Mouse (Mus musculus): Measurements from ENCODE around the gene Ankrd31.
"Not testable (repeated sequence)": the region's sequence is repeated elsewhere in the genome, so short reads cannot be mapped to it uniquely, and the experiment has no call there.

The Ankrd31 gene

DNA sequence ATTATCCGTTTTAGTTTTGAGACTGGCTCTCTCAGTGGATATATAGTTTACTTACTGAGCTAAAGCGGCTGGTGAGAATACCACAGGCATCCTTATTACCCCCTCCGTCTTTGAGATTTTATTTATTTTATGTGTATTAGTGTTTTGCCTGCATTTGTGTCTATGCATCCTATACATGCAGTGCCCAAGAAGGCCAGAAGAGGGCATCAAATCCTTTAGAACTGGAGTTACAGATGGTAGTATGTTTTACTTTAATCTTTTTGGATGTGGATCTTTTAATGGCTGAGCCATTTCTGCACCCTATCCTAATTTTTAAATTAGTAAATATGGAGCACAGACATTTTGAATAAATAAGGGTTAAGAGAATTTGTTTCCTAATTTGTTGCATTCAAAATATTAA lies 107.1 kb downstream of the Ankrd31 start:
- peak; percentile 79 to 82 for DNase-seq (ENCODE audit: low spot score in 2 of 2)

DNA sequence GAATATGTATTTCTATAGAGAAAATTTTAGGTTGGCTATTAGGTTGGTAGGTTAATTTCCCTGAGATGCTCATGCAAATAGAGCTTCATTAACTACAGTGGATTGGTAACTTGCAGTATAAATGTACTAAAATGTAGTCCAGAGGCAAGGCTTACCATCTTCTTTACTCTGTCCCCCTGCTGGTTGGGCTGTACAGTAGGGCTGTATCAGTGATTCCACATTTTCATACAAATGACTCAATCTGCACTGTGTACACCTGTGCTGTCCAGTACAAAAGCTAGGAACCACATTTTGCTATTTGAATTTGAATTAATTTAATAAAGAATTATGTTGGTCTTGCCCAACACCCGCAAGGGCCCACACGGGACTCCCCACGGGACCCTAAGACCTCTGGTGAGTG lies 111.1 kb downstream of the Ankrd31 start:
- no peak for DNase-seq (ENCODE audit: low spot score in 2 of 2)

DNA sequence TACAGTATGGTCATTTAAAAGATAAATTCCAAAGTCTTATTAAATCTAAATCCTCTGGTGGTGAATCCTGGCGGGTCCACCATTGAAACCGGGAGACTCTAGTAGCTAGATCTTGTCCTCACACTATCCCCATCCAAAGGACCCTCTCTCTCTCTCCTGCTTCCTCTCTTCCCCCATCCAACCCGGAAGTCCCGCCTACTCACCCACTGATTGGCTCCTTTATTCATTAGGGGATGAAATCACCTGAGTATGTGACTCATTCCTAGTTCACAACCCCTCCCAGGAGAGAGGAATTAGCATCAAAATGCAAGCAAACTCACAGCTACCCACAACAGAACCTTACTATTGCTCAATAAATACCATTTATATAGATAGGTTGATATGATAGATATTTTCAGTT lies 122.7 kb downstream of the Ankrd31 start:
- no peak for DNase-seq (ENCODE audit: low spot score in 2 of 2)

DNA sequence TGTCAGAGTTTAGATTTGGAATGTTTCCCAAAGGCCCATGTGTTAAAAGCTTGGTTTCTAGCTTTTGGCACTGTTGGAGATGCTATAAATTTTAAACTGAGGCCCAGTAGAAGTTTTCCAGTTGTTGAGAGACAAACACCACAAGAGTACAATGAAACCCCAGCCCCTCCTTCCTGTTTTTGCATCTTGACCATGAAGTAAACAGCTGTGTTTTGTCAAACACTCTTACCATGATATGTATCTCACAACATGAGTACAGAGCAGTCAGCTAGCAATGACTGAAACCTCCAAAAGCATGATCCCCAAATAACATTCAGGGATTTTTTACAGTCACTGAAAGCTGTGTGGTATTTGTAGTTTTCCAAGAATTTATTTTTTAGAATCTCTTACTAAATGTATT lies 126.0 kb downstream of the Ankrd31 start:
- DNase-seq (ENCODE audit: low spot score in 2 of 2): no peak

DNA sequence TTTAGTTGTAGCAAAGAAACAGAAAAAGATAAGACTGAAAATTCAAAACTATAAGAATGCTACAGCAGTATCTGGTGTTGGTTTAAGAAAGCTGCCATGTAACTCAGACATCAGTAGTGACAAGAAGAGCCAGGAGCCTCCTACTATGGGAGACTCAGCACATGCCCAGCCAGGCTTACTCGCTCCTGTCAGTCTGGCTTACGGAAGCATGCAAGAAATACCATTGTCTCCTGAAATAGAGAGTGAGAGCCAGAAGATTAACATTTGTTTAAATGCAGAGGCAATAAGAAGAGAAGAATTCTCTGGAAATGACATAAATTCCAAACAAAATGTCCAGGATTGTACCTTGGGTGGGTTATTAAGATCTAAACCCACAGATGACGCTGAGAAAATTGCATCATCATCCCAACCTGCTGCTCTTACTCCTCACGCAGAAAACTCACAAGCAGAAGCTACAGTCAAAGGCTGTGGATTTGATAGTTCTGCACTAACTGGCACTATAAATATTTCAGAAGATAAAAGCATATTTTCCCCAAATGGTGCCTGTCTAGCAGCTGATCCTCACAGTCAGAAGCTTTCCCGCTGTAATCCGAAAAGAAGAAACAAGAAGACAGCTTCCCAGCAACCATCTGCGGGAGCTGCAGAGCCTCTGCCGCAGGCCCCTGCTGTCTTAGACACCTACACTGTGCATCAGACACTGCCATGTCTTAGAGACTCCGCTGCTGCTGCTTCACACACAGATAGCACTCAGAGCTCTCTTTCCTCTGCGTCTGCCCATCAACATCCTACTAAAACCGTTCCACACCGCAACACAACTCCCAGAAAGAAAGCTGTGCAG lies 130.4 kb downstream of the Ankrd31 start:
- DNase-seq (ENCODE audit: low spot score in 2 of 2): peak; percentile 8 to 10

DNA sequence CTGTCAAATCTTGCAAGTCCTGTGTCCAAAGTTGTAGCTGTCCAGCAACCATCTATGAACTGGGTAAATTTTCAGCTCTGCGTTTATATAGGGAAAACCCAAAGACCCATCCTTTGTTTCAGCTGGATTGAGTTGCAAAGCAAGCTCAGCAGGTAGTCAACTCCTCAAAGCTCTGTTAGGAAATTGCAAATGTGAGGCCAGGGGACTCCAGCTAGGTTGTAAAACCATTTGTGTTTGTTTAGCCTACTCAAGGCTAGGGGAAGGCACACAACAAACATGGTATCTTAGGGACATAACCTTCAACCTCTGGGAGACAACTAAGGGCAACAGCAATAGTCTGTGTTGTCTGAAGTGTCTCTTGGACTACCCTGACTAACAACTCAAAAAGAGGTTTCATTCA lies 136.5 kb downstream of the Ankrd31 start:
- no peak for DNase-seq (ENCODE audit: low spot score in 2 of 2)

DNA sequence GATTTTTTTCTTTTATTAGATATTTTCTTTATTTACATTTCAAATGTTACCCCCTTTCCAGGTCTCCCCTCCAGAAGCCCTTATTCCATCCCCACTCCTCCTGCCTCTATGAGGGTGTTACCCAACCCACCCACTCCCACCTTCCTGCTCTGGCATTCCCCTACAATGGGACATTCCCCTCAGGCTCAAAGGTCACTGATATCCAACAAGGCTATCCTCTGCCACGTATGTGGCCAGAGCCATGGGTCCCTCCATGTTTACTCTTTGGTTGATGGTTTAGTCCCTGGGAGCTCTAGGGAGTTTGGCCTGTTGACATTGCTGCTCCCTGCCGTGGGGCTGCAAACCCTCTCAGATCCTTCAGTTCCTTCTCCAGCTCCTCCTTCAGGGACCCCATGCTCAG lies 141.9 kb downstream of the Ankrd31 start:
- no peak for DNase-seq (ENCODE audit: low spot score in 2 of 2)

DNA sequence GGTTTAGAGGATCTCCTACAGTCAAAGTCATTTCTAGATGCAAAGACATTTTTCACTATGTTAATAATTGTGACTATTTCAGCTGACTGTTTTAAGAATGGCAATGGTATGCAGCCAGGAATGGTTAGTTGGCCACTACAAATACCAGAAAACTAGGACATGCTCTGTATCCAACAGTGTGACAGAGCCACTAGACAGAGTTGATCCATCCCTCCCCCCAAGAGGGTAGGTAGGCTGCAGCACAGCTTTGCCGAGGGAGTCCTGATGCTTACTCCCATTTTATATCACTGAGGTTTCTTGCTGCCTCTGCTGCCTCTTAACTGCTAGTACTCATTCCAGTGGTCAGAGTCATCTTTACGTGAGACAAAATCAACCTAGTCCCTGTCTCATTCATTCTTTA lies 147.1 kb downstream of the Ankrd31 start:
- no peak for DNase-seq (ENCODE audit: low spot score in 2 of 2)

DNA sequence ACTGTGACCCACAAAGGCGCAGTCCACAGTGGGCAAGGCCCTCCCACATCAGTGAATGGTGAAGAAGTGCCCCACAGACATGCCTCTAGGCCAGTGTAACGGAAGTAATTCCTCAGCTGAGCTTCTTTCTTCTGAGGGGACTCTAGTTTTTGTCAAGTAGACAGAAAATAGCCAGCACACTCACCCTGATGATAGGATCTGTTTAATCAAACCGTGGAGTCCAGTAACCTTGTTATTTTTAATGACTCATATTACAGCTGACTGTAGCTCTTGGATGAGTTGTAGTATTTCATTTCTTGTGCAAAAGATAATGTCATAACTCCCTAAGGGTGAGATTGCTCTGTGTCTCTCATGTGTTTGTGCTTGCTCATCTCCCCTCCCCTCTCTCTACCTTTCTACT lies 158.6 kb downstream of the Ankrd31 start:
- DNase-seq (ENCODE audit: low spot score in 2 of 2): no peak

DNA sequence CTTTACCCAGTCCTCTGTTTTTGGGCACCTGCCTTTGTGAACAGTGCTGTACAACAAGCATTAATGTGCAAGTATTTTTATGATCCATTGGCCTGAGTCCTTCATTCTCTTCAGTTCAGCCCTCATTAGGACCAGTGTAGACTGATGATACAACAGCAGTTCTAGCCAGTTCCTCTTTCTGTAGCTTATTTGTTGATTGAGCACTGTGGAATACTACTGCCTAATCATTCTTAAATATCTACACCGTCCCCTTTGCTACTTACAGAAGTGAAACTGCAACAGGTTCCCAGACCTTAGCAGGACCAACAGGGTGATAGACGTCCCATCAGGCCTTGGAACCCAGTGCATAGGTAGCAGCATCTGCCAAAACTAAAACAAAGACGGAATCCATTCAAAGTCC lies 163.1 kb downstream of the Ankrd31 start:
- no peak for DNase-seq (ENCODE audit: low spot score in 2 of 2)

DNA sequence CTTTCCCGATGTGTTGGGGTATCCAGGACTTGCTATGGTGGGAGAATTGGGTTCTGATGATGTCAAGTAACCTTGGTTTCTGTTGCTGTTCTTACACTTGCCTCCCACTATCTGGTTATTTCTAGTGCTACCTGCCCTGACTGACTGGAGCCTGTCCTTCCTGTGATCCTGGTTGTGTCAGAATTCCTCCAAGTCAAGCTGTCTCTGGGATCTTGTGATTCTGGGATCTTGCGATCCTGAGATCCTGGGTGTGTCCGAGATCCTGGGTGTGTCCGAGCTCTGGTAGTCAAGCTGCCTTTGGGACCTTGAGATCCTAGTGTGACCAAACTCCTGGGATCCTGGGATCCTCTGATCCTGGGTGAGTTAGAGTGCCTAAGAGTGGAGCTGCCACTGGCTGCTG lies 175.1 kb downstream of the Ankrd31 start:
- not testable (repeated sequence) for DNase-seq (ENCODE audit: low spot score in 2 of 2)

DNA sequence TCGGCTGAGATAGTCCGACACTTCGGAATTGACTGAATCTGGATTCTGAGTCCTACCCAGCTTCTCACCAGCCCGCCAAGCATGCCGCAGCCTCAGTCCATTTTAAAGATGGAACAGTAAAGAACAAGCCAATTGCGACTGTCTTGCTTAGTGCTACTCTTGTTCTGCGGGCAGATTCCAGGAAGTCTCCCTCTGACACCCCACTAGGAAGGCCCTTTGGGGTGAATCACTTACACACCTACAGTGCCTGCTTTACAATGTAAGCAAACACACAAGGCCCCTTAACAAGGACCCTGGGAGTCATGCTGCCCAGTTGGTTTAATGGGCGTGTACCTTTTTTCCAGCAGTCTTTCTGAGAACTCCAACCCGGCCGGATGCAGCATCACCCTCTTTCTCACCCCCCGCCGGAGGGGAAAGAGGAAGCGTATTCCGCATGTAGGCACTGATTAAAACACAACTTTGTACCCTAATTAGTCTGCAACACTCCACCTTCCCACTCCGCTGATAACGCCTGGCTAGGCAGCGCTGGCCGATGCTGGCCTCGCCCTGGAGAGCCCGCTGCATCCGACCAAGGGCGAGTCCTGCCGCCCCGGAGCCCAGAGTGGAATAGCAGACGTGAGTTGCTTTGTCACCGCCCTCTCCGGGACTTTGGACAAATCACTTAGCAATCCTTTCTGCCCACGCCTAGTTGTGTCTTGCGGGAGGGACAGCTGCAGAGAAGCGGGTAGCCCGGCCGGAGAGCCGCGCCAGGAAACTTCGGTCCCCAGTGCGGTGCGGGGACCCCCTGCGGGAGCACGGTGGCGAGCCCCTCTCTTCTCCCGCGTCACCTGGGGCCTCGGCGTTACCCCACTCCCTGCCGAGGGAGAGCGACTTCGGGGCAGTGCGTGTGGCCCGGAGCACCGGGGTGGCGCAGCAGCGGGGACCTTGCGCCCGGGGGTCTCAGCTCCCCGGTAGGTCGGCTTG lies 176.2 kb downstream of the Ankrd31 start, which contains the start of gene Gcnt4:
Gene Gcnt4, plus strand, starts transcription at position 691 of the 963 bp plus-strand sequence.
- no peak for DNase-seq (ENCODE audit: low spot score in 2 of 2)

DNA sequence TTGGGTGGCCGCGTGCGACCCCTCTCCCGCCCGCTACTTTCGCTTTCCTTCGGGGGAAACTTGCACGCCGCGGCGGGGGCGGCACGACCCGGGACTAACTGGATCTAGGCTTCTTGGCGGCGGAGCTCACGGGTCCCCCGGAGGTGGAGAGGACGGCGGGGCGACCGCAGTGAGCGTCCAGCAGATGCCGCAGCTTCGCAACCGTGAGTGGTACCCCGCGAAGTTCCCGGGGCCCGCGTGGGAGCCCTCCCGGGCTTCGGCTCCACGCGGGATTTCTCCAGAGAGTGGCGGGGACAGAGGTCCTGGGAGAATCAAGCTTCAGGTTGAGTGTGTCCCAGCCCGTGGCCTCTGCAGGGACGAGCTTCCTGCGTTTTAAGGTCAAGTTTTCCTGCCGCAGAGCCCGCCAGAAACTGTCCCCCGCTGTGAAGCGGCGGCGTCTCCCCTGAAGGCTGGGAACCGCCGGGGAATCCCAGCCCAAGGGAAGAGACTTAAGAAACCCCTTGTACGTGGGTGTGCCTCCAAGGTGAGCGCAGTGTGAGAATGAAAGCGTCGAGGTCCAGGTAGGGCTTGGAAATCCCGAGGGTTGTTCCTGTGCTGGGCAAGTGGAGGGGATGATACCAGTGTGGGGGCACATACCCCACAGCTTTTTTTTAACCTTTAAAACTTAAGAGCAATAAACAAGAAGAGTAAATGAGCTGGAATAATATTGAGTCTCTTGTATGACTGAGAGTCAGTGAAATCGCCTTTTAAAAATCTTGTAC lies 177.1 kb downstream of the Ankrd31 start:
- DNase-seq (ENCODE audit: low spot score in 2 of 2): no peak

DNA sequence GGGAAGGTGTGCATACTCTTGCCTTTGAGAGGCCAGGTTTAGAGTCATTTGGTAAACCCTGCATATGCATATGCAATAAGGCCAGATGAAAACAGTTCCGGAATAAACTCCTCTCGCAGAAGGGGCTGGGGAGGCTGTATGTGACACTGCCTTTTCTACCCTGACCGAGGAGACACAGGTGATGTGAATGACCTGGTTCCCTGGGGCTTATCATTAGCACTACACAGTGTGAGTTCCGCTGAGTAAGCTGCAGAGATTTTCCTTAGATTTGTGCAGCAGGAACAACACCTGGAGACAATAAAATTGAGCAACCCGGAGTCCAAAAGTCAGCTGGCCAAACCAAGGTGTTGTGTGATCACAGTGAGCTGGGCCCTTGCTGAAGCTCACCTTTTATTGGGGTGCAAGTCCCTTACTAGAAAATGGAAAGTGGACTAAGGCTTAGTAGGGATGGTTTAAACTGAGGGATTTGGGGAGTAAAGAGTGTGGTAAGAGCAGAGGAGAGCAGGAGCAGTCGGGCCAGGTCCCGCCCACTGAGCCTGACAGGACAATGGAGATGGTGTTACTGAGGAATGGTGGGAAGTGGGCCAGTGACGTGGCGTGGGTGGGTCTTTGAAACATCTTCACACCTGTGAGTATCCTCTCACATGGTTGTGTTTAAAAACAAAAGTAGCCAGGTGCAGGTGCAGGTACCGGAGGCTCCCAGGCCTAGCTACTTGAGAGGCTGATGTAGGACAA lies 178.1 kb downstream of the Ankrd31 start:
- no peak for DNase-seq (ENCODE audit: low spot score in 2 of 2)

DNA sequence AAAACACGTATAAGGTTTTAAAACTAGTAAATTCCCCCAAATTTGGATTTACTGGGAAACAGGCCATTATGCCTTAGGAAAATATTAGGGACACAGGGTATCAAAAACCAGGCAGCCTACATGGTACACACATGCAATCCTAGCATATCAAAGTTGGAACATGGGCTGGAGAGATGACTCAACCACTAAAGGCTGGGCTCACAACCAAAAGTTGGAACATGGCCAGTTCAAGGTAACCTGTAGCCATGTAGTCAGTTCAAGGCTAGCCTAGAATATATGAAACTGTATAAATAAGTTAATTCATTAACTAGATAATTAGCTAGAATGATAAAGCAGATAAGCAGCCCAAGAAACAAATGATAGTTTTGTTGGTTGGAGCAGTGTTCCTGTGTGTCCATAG lies 179.7 kb downstream of the Ankrd31 start:
- no peak for DNase-seq (ENCODE audit: low spot score in 2 of 2)

DNA sequence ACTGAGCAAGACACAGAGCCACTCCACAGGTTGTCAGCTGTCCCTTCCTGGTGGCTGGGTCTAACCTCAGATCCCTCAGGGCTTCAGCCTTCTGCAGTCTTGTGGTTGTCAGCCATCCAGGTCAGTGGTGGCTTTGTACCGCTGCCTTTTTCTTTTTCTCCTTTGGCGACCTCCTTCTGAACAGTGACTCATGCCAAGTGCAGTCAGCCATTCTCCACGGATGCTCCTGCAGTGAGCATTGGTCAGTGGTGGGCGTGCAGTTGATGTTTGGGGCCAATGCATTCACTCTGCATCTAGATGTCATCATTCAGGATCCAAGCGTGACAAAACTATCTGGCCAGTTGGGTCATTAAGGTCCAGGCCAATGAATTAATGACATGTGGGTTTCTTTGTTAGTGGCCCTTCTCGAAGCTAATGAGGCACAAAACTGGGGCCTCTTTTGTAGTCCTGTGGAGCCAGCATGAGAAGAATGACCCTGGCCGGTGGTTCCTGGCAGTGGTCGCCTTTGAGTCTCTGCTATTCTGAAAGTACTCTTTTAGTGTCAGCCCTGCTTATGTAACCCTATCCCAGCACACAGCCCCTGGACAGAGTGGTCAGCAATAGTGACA lies 180.5 kb downstream of the Ankrd31 start:
- DNase-seq (ENCODE audit: low spot score in 2 of 2): no peak

DNA sequence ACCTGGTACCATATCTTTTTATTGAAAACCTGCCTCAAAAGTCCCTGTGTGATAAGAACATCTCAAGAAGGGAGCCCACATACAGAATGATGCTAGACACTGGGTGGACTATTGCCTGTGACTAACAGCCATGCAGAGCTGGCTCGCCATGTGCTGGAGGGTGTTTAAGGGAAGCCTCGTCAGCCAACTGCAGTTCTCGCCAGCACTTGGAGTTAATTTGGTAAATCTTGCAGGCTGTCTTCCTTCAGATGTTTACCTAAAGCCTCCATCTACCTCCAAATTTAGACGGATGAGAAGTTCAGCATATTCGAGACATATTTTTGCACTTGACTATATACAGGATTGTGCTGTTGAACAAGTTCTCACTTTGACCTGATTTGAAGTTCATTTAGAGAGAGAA lies 184.7 kb downstream of the Ankrd31 start:
- no peak for DNase-seq (ENCODE audit: low spot score in 2 of 2)

DNA sequence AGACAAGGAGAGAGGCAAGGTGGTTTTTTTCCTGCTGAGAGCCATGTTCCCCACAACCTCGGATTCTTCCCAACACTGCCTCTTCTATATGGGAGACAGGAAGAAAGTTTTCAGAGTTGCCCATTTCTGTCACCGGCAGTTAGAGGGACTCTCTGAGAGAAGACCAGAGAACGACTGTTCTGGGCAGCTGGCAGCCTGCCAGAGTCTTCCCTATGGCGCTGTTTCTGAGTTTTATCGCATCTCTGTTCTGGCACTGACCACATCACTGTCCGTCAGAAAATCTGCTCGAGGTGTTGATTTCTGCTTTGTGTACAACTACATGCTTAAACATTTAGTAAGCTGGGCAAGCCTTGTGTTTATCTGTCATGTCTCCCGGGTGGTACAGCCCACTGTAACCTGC lies 185.3 kb downstream of the Ankrd31 start:
- DNase-seq (ENCODE audit: low spot score in 2 of 2): no peak

DNA sequence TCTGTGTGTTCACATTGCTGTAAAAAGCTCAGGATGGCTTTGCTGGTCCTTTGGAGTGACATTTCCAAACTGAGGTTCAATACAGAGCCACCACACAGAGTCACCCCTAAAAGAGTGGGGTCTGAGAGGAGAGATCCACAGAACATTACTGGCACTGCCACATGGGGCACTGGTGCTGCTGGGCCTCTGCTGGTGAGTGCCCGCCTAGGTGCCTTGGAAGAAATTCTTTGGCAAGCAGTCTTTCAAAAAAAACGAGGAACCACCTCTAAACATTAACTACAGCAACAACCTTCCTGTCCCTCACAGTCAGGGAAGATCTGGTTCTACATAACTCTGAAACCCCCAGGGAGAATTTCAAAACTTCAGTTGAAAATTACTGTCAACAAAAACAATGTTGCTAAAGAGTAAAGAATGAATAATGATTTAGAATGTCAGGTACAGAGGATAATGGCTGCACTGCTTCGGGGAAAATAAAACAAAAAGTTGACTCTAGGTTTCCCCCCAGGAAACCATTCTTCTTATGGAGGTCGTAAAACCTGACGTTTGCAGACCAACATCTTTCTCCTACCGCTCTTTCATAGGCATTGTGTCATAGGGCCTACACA lies 188.2 kb downstream of the Ankrd31 start:
- DNase-seq (ENCODE audit: low spot score in 2 of 2): no peak

DNA sequence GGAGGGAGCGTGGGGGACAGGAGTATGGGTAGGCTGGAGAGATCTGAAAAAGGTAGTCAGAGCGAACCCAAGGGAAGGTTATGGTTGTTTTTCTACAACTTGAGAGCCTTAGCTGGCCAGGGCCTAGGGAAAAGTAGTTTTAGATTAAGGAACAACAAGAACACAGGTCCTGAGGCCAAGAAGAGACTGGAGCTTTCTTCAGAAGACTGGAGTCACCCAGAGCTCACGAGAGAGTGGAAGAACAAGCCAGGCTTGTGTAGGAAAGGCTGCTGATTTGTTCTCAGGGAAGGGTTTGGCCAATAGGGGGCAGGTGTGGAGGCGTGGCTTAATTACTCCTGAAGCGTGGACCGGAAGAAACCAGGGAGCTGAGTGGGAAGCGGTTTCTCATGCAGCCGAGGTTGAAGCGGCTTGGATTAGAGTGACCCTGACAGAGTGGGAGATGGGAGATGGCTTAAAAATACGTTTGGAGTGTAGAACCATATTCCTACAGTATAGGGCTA lies 189.0 kb downstream of the Ankrd31 start:
- no peak for DNase-seq (ENCODE audit: low spot score in 2 of 2)
